Mouse (Mus musculus): ENCODE measurements at regions not wholly inside any gene's neighbourhood (a gene's known extent, or its start where the extent isn't known, plus 50 kb on each side); places are given as distances from the start of the nearest gene placed in this dataset.

DNA sequence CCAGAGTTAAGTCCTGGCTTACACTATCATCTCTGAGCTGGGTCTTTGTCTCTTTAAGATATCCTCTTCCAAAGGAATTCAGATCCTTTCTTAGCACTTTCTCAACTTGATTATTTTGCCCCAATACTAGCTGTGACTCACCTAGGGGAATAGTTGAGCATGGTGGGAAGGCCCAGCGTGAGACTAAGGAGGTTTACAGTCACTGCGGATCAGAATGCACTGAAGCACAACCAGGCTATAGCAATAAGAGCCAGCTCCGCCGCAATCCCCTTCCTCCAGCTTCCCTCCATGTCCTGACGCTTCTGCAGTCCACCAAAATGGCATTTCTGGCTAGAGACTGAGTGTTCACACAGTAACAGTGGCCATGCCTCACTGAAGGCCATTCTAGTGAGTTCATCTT is 342.5 kb downstream of the Hs3st1 start:
- WGBS, result 68% methylated on average over 5 of the region's 5 CpGs
- Histone ChIP-seq H3K27ac (replicated peaks in 1 of 2; ENCODE audit: control insufficient read depth in 1 of 2, insufficient read depth in 1 of 2, low read depth in 2 of 2, low read length in 2 of 2) (no peak overlapping the region), H3K9me3 (ENCODE audit: control insufficient read depth, low read length) (no peaks in the 10 kb centered on the region), H3K36me3 (ENCODE audit: control insufficient read depth, insufficient read depth, low read length) (no peaks in the 10 kb centered on the region), H3K4me1 (ENCODE audit: control insufficient read depth in 2 of 2, insufficient read depth in 2 of 2, low read length in 2 of 2) (no peaks in the 10 kb centered on the region), H3K27me3 (ENCODE audit: control insufficient read depth, insufficient read depth, low read length) (no peaks in the 10 kb centered on the region), H3K4me3 (ENCODE audit: control insufficient read depth in 1 of 2, insufficient read depth in 1 of 2, low read depth in 1 of 2, low read length in 2 of 2) (no peak overlapping the region), H3K4me2 (ENCODE audit: low read length) (no peak overlapping the region), H3K9ac (ENCODE audit: low read length) (no peak overlapping the region)
- no peak for ATAC-seq (ENCODE audit: insufficient number of reproducible peaks, insufficient read depth, low FRiP score, low read depth)

DNA sequence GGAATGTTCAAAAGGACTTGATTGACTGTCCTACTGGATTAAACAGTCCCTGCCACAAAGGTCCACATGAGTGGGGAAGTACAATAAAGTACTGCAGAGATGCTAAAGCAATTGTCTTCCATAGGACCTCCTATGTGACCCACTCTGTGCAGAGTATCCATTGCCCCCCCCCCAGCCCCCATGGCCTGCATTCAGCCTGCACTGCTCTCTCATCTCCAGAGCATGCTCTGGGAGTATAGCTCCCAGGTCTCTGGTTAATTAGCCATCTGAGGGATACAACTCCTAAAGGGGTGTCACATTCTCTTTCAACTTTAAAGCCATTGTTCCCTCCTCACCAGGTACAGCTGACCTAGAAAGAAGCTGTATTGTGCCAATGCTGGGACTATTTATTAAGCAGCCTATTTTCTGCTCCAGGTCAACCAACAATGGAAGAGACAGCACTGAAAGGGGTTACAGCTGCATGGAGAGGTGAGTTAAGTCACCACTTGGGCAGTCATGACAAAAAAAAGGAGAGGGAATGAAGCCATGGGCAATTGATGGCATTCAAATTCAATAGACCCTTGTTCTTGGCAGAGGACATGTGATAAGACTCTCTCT is 364.8 kb downstream of the Hs3st1 start:
- H3K9ac ChIP-seq (ENCODE audit: low read length), result no peak overlapping the region
- peaks cover 2 to 4% of the 10 kb centered on the region in 2 experiments; a peak in 2 of 4 replicates for H3K4me1 ChIP-seq (ENCODE audit: control insufficient read depth in 2 of 2, insufficient read depth in 2 of 2, low read length in 2 of 2)
- H3K9me3 ChIP-seq (ENCODE audit: control insufficient read depth, low read length), result no peaks in the 10 kb centered on the region
- H3K4me3 ChIP-seq (ENCODE audit: control insufficient read depth in 1 of 2, insufficient read depth in 1 of 2, low read depth in 1 of 2, low read length in 2 of 2), result no peak overlapping the region
- H3K27me3 ChIP-seq (ENCODE audit: control insufficient read depth, insufficient read depth, low read length), result no peaks in the 10 kb centered on the region
- no peak overlapping the region for H3K4me2 ChIP-seq (ENCODE audit: low read length)
- H3K36me3 ChIP-seq (ENCODE audit: control insufficient read depth, insufficient read depth, low read length), result no peaks in the 10 kb centered on the region
- ATAC-seq (ENCODE audit: insufficient number of reproducible peaks, insufficient read depth, low FRiP score, low read depth), result no peak
- no peak overlapping the region for H3K27ac ChIP-seq (replicated peaks in 1 of 2; ENCODE audit: control insufficient read depth in 1 of 2, insufficient read depth in 1 of 2, low read depth in 2 of 2, low read length in 2 of 2)

DNA sequence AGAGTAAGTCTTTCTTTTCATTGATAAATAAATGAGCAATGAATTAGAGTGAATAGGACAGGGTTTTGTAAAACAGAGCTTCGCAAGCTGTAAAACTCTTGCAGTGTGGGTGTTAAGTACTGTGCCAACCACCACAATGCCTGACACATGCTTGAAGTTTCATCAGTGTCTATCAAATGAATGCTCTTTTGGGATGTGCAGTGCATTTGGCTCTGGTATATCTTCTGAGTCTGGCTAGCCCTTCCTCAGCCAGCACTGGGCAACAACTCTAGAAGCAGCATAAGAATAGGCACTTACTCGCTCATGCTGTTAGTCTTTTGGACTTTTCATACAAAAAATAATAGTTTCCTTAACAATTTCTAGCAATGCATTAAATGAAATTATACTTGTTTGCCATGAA is 370.9 kb downstream of the Hs3st1 start:
- no peak overlapping the region for H3K4me3 ChIP-seq (ENCODE audit: control insufficient read depth in 1 of 2, insufficient read depth in 1 of 2, low read depth in 1 of 2, low read length in 2 of 2)
- ATAC-seq (ENCODE audit: insufficient number of reproducible peaks, insufficient read depth, low FRiP score, low read depth), result no peak
- H3K9me3 ChIP-seq (ENCODE audit: control insufficient read depth, low read length), result no peaks in the 10 kb centered on the region
- H3K4me1 ChIP-seq (ENCODE audit: control insufficient read depth in 2 of 2, insufficient read depth in 2 of 2, low read length in 2 of 2), result no peaks in the 10 kb centered on the region
- H3K27me3 ChIP-seq (ENCODE audit: control insufficient read depth, insufficient read depth, low read length), result no peaks in the 10 kb centered on the region
- WGBS, result 87% methylated on average over 2 of the region's 2 CpGs
- H3K36me3 ChIP-seq (ENCODE audit: control insufficient read depth, insufficient read depth, low read length), result no peaks in the 10 kb centered on the region
- no peak overlapping the region for H3K4me2 ChIP-seq (ENCODE audit: low read length)
- no peak overlapping the region for H3K9ac ChIP-seq (ENCODE audit: low read length)
- H3K27ac ChIP-seq (replicated peaks in 1 of 2; ENCODE audit: control insufficient read depth in 1 of 2, insufficient read depth in 1 of 2, low read depth in 2 of 2, low read length in 2 of 2), result no peak overlapping the region

DNA sequence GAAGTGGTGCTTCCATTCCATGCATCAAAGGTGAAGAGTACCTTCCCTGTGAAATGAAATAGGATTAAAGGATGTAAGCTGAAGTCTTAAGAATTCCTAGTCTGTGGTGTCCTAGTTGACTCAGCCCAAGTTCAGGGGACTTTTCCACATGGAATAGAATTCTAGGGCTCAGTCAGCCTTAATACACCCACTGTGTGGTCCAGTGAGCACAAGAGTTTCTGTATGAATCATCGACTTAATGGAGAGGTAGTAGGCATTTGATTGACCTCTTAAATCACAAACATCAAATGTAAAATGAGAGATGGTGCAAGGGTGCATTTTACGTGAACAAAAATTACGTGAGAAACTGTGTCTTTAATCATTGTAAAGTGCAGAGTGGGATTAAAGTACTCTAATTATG is 381.1 kb downstream of the Hs3st1 start:
- no peaks in the 10 kb centered on the region for H3K4me1 ChIP-seq (ENCODE audit: control insufficient read depth in 2 of 2, insufficient read depth in 2 of 2, low read length in 2 of 2)
- 87% methylated on average over 3 of the region's 3 CpGs for WGBS
- H3K4me3 ChIP-seq (ENCODE audit: control insufficient read depth in 1 of 2, insufficient read depth in 1 of 2, low read depth in 1 of 2, low read length in 2 of 2), result no peak overlapping the region
- H3K4me2 ChIP-seq (ENCODE audit: low read length), result no peak overlapping the region
- no peak for ATAC-seq (ENCODE audit: insufficient number of reproducible peaks, insufficient read depth, low FRiP score, low read depth)
- H3K27me3 ChIP-seq (ENCODE audit: control insufficient read depth, insufficient read depth, low read length), result no peaks in the 10 kb centered on the region
- H3K9me3 ChIP-seq (ENCODE audit: control insufficient read depth, low read length), result no peaks in the 10 kb centered on the region
- no peak overlapping the region for H3K9ac ChIP-seq (ENCODE audit: low read length)
- H3K27ac ChIP-seq (replicated peaks in 1 of 2; ENCODE audit: control insufficient read depth in 1 of 2, insufficient read depth in 1 of 2, low read depth in 2 of 2, low read length in 2 of 2), result no peak overlapping the region
- H3K36me3 ChIP-seq (ENCODE audit: control insufficient read depth, insufficient read depth, low read length), result no peaks in the 10 kb centered on the region

DNA sequence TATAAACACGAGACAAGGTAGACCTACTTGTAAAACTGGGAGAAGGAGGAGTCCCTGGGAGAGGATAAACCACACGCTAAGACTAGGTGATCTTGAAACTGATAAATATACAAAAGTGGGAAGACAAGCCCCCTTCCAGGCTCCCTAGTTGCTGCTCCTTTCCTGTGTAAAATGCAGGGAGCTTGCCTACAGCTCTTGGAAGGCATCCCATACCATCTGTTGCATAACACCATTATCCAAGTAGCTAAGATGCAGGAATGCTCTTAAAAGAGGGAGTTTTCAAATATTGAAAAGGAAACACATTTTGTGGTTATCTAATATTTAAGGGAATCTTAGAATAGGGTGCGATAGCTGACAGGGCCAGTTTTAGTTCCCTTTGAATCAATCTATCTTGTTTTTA is 406.6 kb downstream of the Hs3st1 start:
- H3K9me3 ChIP-seq (ENCODE audit: control insufficient read depth, low read length), result no peaks in the 10 kb centered on the region
- H3K9ac ChIP-seq (ENCODE audit: low read length), result no peak overlapping the region
- no peak overlapping the region for H3K27ac ChIP-seq (replicated peaks in 1 of 2; ENCODE audit: control insufficient read depth in 1 of 2, insufficient read depth in 1 of 2, low read depth in 2 of 2, low read length in 2 of 2)
- ATAC-seq (ENCODE audit: insufficient number of reproducible peaks, insufficient read depth, low FRiP score, low read depth), result no peak
- no peak overlapping the region for H3K4me3 ChIP-seq (ENCODE audit: control insufficient read depth in 1 of 2, insufficient read depth in 1 of 2, low read depth in 1 of 2, low read length in 2 of 2)
- 73% methylated on average over 3 of the region's 3 CpGs for WGBS
- H3K27me3 ChIP-seq (ENCODE audit: control insufficient read depth, insufficient read depth, low read length), result no peaks in the 10 kb centered on the region
- H3K4me1 ChIP-seq (ENCODE audit: control insufficient read depth in 2 of 2, insufficient read depth in 2 of 2, low read length in 2 of 2), result no peaks in the 10 kb centered on the region
- H3K36me3 ChIP-seq (ENCODE audit: control insufficient read depth, insufficient read depth, low read length), result no peaks in the 10 kb centered on the region
- H3K4me2 ChIP-seq (ENCODE audit: low read length), result no peak overlapping the region

DNA sequence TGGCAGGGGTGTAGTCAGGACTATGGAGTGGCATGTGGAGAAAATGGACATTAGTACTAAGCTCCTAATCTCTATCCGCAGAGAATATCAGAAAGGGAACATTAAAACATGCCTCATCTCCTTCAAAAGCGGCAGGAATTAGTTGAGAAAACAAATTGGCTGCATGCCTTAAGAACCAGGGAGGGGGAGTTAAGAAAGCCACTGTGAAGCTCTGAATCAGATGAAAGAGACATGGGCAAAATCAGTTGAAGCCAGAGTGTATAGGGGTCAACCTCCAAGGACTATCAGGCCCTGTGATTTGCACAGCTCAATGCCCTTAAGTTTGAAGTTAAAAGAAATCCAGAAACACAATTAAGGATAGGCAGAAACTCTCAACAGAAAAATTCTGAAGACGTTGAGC is 408.3 kb downstream of the Hs3st1 start:
- no peak overlapping the region for H3K9ac ChIP-seq (ENCODE audit: low read length)
- H3K9me3 ChIP-seq (ENCODE audit: control insufficient read depth, low read length), result no peaks in the 10 kb centered on the region
- H3K4me1 ChIP-seq (ENCODE audit: control insufficient read depth in 2 of 2, insufficient read depth in 2 of 2, low read length in 2 of 2), result no peaks in the 10 kb centered on the region
- ATAC-seq (ENCODE audit: insufficient number of reproducible peaks, insufficient read depth, low FRiP score, low read depth), result no peak
- H3K27me3 ChIP-seq (ENCODE audit: control insufficient read depth, insufficient read depth, low read length), result no peaks in the 10 kb centered on the region
- 69% methylated on average over 3 of the region's 3 CpGs for WGBS
- no peak overlapping the region for H3K27ac ChIP-seq (replicated peaks in 1 of 2; ENCODE audit: control insufficient read depth in 1 of 2, insufficient read depth in 1 of 2, low read depth in 2 of 2, low read length in 2 of 2)
- H3K36me3 ChIP-seq (ENCODE audit: control insufficient read depth, insufficient read depth, low read length), result no peaks in the 10 kb centered on the region
- H3K4me2 ChIP-seq (ENCODE audit: low read length), result no peak overlapping the region
- no peak overlapping the region for H3K4me3 ChIP-seq (ENCODE audit: control insufficient read depth in 1 of 2, insufficient read depth in 1 of 2, low read depth in 1 of 2, low read length in 2 of 2)

DNA sequence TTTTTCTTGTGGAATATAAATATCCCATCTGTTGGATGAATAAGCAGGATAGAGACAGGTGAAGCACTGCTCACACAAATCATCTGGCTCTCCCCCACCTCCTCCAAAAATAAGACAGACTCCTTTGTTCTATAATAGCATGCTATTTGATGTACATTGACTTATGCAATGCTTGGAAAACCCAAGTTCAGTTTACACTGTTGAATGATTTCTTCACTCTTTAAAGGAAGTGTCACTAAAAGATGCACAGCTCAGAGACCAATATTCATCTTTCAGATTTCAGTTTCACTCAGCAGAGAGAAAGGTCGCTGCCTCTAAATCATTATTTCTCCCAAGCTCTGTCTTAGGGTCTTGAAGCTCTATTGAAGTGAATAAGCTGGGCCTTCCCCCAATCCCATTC is 417.4 kb downstream of the Hs3st1 start:
- H3K27me3 ChIP-seq (ENCODE audit: control insufficient read depth, insufficient read depth, low read length), result no peaks in the 10 kb centered on the region
- H3K9ac ChIP-seq (ENCODE audit: low read length), result no peak overlapping the region
- no peaks in the 10 kb centered on the region for H3K9me3 ChIP-seq (ENCODE audit: control insufficient read depth, low read length)
- 82% methylated on average over 1 of the region's 1 CpGs for WGBS
- no peak for ATAC-seq (ENCODE audit: insufficient number of reproducible peaks, insufficient read depth, low FRiP score, low read depth)
- no peak overlapping the region for H3K4me3 ChIP-seq (ENCODE audit: control insufficient read depth in 1 of 2, insufficient read depth in 1 of 2, low read depth in 1 of 2, low read length in 2 of 2)
- no peak overlapping the region for H3K4me2 ChIP-seq (ENCODE audit: low read length)
- H3K4me1 ChIP-seq (ENCODE audit: control insufficient read depth in 2 of 2, insufficient read depth in 2 of 2, low read length in 2 of 2), result no peaks in the 10 kb centered on the region
- no peaks in the 10 kb centered on the region for H3K36me3 ChIP-seq (ENCODE audit: control insufficient read depth, insufficient read depth, low read length)
- H3K27ac ChIP-seq (replicated peaks in 1 of 2; ENCODE audit: control insufficient read depth in 1 of 2, insufficient read depth in 1 of 2, low read depth in 2 of 2, low read length in 2 of 2), result no peak overlapping the region

DNA sequence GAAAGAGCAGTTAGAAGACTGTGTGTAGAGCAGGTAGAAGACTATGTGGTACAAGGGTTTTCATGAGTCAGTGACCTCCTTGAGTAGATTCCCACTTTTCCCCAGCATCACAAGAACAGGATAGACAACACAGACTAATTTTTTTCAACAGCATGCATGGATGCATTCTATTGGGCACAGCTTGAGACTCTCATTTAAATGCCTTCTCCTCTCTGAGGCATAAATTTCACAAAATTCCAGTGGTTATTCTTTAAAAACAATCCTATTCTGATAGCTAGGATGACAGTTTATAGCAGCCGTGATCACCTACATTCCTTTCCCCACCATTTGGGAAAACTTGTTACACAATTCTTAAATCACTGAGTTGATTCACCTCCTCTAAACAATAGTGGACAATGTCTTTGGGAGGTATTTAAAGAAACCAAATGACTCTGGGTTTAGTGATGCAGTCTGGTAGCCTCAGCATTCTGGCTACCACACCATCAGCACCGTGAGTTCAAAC is 418.7 kb downstream of the Hs3st1 start:
- Histone ChIP-seq H3K27me3 (ENCODE audit: control insufficient read depth, insufficient read depth, low read length) (no peaks in the 10 kb centered on the region), H3K36me3 (ENCODE audit: control insufficient read depth, insufficient read depth, low read length) (no peaks in the 10 kb centered on the region), H3K4me2 (ENCODE audit: low read length) (no peak overlapping the region), H3K9me3 (ENCODE audit: control insufficient read depth, low read length) (no peaks in the 10 kb centered on the region), H3K27ac (replicated peaks in 1 of 2; ENCODE audit: control insufficient read depth in 1 of 2, insufficient read depth in 1 of 2, low read depth in 2 of 2, low read length in 2 of 2) (no peak overlapping the region), H3K4me3 (ENCODE audit: control insufficient read depth in 1 of 2, insufficient read depth in 1 of 2, low read depth in 1 of 2, low read length in 2 of 2) (no peak overlapping the region), H3K4me1 (ENCODE audit: control insufficient read depth in 2 of 2, insufficient read depth in 2 of 2, low read length in 2 of 2) (no peaks in the 10 kb centered on the region), H3K9ac (ENCODE audit: low read length) (no peak overlapping the region)
- WGBS, result 88% methylated on average over 2 of the region's 2 CpGs
- no peak for ATAC-seq (ENCODE audit: insufficient number of reproducible peaks, insufficient read depth, low FRiP score, low read depth)

All from heart, embryonic 14.5 days (tissue).